Mouse (Mus musculus) liver, postnatal 0 days (tissue): ENCODE data around the gene Syt3.

ENCODE experiments used
- CTCF ChIP-seq: sonication (generic); IDR thresholded peaks from 2 replicates; pipeline ENCODE4 v1.5.1; 2016; ENCODE audit warnings: antibody characterized with exemption, low read depth
- EP300 ChIP-seq: IDR thresholded peaks from 2 replicates; pipeline ENCODE4 v1.6.1; 2016; ENCODE audit warnings: antibody characterized with exemption, low read depth, mild to moderate bottlenecking

- TF ChIP-seq EP300 (no peak), CTCF (no peak)
Observed at GRCm38 (mm10) chr7:44441648-44442109, 57.8 kb downstream of the Syt3 start.
